Mouse (Mus musculus): ENCODE measurements at regions not wholly inside any gene's neighbourhood (a gene's known extent, or its start where the extent isn't known, plus 50 kb on each side); places are given as distances from the start of the nearest gene placed in this dataset.
"Not testable (repeated sequence)": the region's sequence is repeated elsewhere in the genome, so short reads cannot be mapped to it uniquely, and the experiment has no call there.

- in situ Hi-C loops (cut with MboI, MseI), result no loop called here
Observed at GRCm38 (mm10) chr7:137629540-137629939, 192.1 kb downstream of the Glrx3 start.

GRCm38 (mm10) chr7:137648621-137649020 is 211.2 kb downstream of the Glrx3 start:
- in situ Hi-C loops (cut with MboI, MseI), result no loop called here

- in situ Hi-C loops (cut with MboI, MseI), result no loop called here
Observed at GRCm38 (mm10) chr7:137649650-137650049, 212.2 kb downstream of the Glrx3 start.

- in situ Hi-C loops (cut with MboI, MseI), result no loop called here
Observed at GRCm38 (mm10) chr7:137653837-137654236, 216.4 kb downstream of the Glrx3 start.

- in situ Hi-C loops (cut with MboI, MseI), result no loop called here
Observed at GRCm38 (mm10) chr7:137667165-137667564, 229.8 kb downstream of the Glrx3 start.

- in situ Hi-C loops (cut with MboI, MseI), result no loop called here
Observed at GRCm38 (mm10) chr7:137671156-137671555, 233.7 kb downstream of the Glrx3 start.

GRCm38 (mm10) chr7:137674596-137674995 is 237.2 kb downstream of the Glrx3 start:
- in situ Hi-C loops (cut with MboI, MseI), result no loop called here

GRCm38 (mm10) chr7:137675381-137675780 is 238.0 kb downstream of the Glrx3 start:
- in situ Hi-C loops (cut with MboI, MseI), result no loop called here

GRCm38 (mm10) chr7:137684826-137685225 is 247.4 kb downstream of the Glrx3 start:
- in situ Hi-C loops (cut with MboI, MseI), result no loop called here

- in situ Hi-C loops (cut with MboI, MseI), result no loop called here
Observed at GRCm38 (mm10) chr7:137685320-137685719, 247.9 kb downstream of the Glrx3 start.

GRCm38 (mm10) chr7:137696831-137697230 is 259.4 kb downstream of the Glrx3 start:
- in situ Hi-C loops (cut with MboI, MseI), result no loop called here

GRCm38 (mm10) chr7:137698501-137698900 is 261.1 kb downstream of the Glrx3 start:
- in situ Hi-C loops (cut with MboI, MseI), result not testable (repeated sequence)

GRCm38 (mm10) chr7:137712862-137713261 is 275.4 kb downstream of the Glrx3 start:
- in situ Hi-C loops (cut with MboI, MseI), result no loop called here

GRCm38 (mm10) chr7:137713856-137714255 is 276.4 kb downstream of the Glrx3 start:
- in situ Hi-C loops (cut with MboI, MseI), result no loop called here

GRCm38 (mm10) chr7:137714318-137714962 is 277.0 kb downstream of the Glrx3 start:
- in situ Hi-C loops (cut with MboI, MseI), result no loop called here

GRCm38 (mm10) chr7:137715126-137715900 is 277.9 kb downstream of the Glrx3 start:
- in situ Hi-C loops (cut with MboI, MseI), result no loop called here

GRCm38 (mm10) chr7:137723361-137724040 is 286.1 kb downstream of the Glrx3 start:
- in situ Hi-C loops (cut with MboI, MseI), result no loop called here

GRCm38 (mm10) chr7:137726031-137726430 is 288.6 kb downstream of the Glrx3 start:
- in situ Hi-C loops (cut with MboI, MseI), result no loop called here

- in situ Hi-C loops (cut with MboI, MseI), result no loop called here
Observed at GRCm38 (mm10) chr7:137735873-137736527, 298.6 kb downstream of the Glrx3 start.

- in situ Hi-C loops (cut with MboI, MseI), result no loop called here
Observed at GRCm38 (mm10) chr7:137741702-137742101, 304.3 kb downstream of the Glrx3 start.

- in situ Hi-C loops (cut with MboI, MseI), result no loop called here
Observed at GRCm38 (mm10) chr7:137742297-137742751, 304.9 kb downstream of the Glrx3 start.

GRCm38 (mm10) chr7:137745575-137745974 is 308.2 kb downstream of the Glrx3 start:
- in situ Hi-C loops (cut with MboI, MseI), result no loop called here
